Mouse (Mus musculus) embryonic facial prominence, embryonic 12.5 days (tissue): Measurements from ENCODE around the gene March2. TPM values are rescaled to one million over a fixed set of nuclear protein-coding genes. Genes with fewer than 3 reads are reported as not detected.
A peak's percentile ranks its signal among the peaks of the same experiment; 100 is the strongest.
"Not testable (repeated sequence)": the region's sequence is repeated elsewhere in the genome, so short reads cannot be mapped to it uniquely, and the experiment has no call there.

ENCODE experiments used
- ATAC-seq: fragments of 200-750 bp; cut with Nextera tagmentation; 2 replicates; pipeline ENCODE4 v1.8.0; 2017; ENCODE audit not compliant: insufficient number of reproducible peaks, insufficient read depth, low FRiP score, low TSS enrichment
- H3K27ac ChIP-seq: fragments of 300-500 bp; sonication (generic); 2 replicates; pipeline ENCODE4 v1.5.1; 2016; ENCODE audit warnings: mild to moderate bottlenecking
- H3K27me3 ChIP-seq: fragments of 300-500 bp; sonication (generic); 2 replicates; pipeline ENCODE4 v1.6.1; 2016; ENCODE audit warnings: mild to moderate bottlenecking, moderate library complexity
- H3K36me3 ChIP-seq: fragments of 300-500 bp; sonication (generic); 2 replicates; pipeline ENCODE4 v1.6.1; 2016; ENCODE audit warnings: mild to moderate bottlenecking
- H3K4me1 ChIP-seq: fragments of 300-500 bp; sonication (generic); 2 replicates; pipeline ENCODE4 v1.6.1; 2016
- H3K4me2 ChIP-seq: fragments of 300-500 bp; sonication (generic); replicated peaks from 2 replicates; pipeline ENCODE4 v1.6.1; 2016; ENCODE audit warnings: mild to moderate bottlenecking, moderate library complexity
- H3K4me3 ChIP-seq: fragments of 300-500 bp; sonication (generic); 2 replicates; pipeline ENCODE4 v1.5.1; 2016; ENCODE audit warnings: mild to moderate bottlenecking
- H3K9ac ChIP-seq: fragments of 300-500 bp; sonication (generic); 2 replicates; pipeline ENCODE4 v1.6.1; 2016; ENCODE audit warnings: mild to moderate bottlenecking, moderate library complexity
- H3K9me3 ChIP-seq: fragments of 300-500 bp; sonication (generic); 2 replicates; pipeline ENCODE4 v1.6.1; 2016; ENCODE audit warnings: mild to moderate bottlenecking, moderate library complexity
- WGBS: fragments of 180-500 bp; shearing (Covaris S2); methylation state at CpG from one replicate; pipeline ENCODE4 v1.1.7; 2016; 5-methylcytosine and 5-hydroxymethylcytosine counted together
- polyA plus RNA-seq: library from polyadenylated mRNA; unstranded; fragments of >200 nt; fragmentation: Nextera tagmentation; extraction: Ambion mirVana; gene quantifications from 2 replicates; pipeline ENCODE4 v1.2.1, GENCODE M21; 2016

March2 gene
- polyA plus RNA-seq, 1 experiment from 2014 or later: 47.1 TPM

DNA sequence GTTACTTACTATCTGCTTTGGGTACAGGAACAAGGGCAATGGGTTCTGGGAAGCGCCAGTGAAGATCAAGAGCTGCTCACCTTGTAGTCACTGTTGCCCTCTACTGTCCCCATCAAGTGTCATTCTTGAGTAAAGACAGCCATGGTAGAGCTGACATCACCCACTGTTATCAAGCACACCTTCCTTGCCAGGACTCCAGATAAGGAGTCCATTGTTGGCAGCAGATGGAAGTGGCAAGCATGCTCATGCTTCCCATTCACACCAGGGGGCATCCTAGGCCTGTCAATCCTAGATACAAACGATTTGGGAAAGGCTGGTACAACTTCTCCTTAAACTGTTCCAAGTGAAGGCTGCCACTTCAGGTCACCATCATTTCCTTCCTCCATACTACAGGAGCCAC is 27.5 kb upstream of the March2 start:
- H3K4me2 ChIP-seq: no peak overlapping the region
- WGBS: 72% methylated on average over 2 of the region's 2 CpGs
- H3K27ac ChIP-seq: no peak overlapping the region
- no peak overlapping the region for H3K9ac ChIP-seq
- no peak overlapping the region for H3K4me3 ChIP-seq
- no peak for ATAC-seq
- H3K36me3 ChIP-seq: peaks cover 48% of the 10 kb centered on the region
- H3K9me3 ChIP-seq: no peaks in the 10 kb centered on the region; the same call in 1 of the 2 replicates
- H3K4me1 ChIP-seq: no peaks in the 10 kb centered on the region
- H3K27me3 ChIP-seq: no peaks in the 10 kb centered on the region

DNA sequence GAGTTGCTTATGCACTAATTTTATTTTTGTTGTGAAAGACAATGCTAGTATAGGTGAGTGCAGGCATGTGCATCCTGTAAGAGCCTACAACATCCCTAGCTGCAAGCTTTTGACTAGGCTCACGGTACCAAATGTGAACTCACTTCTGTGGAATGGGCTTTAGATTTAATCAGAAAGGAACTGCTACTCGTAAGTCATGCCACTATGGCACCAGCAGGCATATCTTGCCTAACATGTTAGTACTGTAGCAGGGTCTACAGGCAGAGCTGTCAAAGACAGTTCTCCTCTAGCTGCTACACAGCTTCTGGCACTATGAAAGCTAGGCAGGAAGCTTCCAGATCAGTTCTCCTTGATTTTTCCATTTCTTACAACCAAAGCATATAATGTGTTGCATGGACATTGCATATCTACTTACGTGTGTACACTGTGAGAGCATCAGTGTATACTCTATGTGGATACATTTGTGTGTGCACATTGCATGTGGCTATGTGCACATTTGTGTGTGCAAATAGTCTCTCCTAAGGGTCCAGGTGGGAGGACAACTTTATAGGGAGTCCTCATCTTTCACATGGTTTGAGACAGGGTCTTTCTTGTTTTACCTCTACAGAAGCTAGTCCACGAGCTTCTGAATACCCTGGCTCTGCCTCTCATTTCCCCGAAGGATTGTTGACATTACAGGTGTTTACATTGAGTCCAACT is 26.4 kb upstream of the March2 start:
- no peak for ATAC-seq

DNA sequence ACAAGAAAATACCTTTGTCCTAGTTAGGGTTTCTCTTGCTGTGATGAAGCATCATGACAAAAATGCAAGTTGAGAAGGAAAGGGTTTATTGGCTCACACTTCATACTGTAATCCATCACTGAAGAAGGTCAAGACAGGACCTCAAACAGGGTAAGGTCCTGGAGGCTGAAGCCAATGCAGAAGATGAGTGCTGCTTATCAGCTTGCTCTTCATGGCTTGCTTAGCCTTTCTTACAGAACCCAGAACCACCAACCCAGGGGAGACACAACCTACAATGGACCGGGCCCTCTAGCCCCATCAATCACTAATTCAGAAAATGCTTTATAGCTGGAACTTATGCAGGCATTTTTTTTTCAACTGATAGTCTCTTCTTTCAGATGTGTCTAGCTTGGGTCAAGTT is 23.9 kb upstream of the March2 start:
- Histone ChIP-seq H3K4me2 (no peak overlapping the region), H3K4me3 (no peak overlapping the region), H3K9ac (no peak overlapping the region), H3K36me3 (peaks cover 13% of the 10 kb centered on the region), H3K9me3 (no peaks in the 10 kb centered on the region; the same call in 1 of the 2 replicates), H3K27ac (no peak overlapping the region), H3K27me3 (no peaks in the 10 kb centered on the region), H3K4me1 (no peaks in the 10 kb centered on the region)
- 100% methylated on average over 1 of the region's 1 CpGs for WGBS
- no peak for ATAC-seq

More for the DNA sequence above, 26.4 kb upstream of the March2 start:
- WGBS: 87% methylated on average over 5 of the region's 5 CpGs
- Histone ChIP-seq H3K9ac (no peak overlapping the region), H3K27me3 (no peaks in the 10 kb centered on the region), H3K27ac (no peak overlapping the region), H3K4me1 (no peaks in the 10 kb centered on the region), H3K9me3 (no peaks in the 10 kb centered on the region; the same call in 1 of the 2 replicates), H3K4me3 (no peak overlapping the region), H3K36me3 (peaks cover 36% of the 10 kb centered on the region), H3K4me2 (no peak overlapping the region)

GRCm38 (mm10) chr17:33733526-33733925 is 15.1 kb upstream of the March2 start:
- not testable (repeated sequence) for ATAC-seq, H3K4me1 ChIP-seq, H3K9me3 ChIP-seq, H3K9ac ChIP-seq, H3K27me3 ChIP-seq, H3K4me2 ChIP-seq, H3K27ac ChIP-seq, H3K36me3 ChIP-seq, H3K4me3 ChIP-seq
- 73% methylated on average over 10 of the region's 10 CpGs for WGBS

- H3K36me3 ChIP-seq, H3K9me3 ChIP-seq, H3K4me1 ChIP-seq, H3K27me3 ChIP-seq, ATAC-seq, H3K27ac ChIP-seq, H3K4me3 ChIP-seq, H3K9ac ChIP-seq, H3K4me2 ChIP-seq: not testable (repeated sequence)
- 76% methylated on average over 9 of the region's 9 CpGs for WGBS
These were observed 14.2 kb upstream of the March2 start for GRCm38 (mm10) chr17:33732556-33733083.

GRCm38 (mm10) chr17:33729215-33729614 is 10.7 kb upstream of the March2 start:
- ATAC-seq: no peak
- 69% methylated on average over 2 of the region's 2 CpGs for WGBS

GRCm38 (mm10) chr17:33728396-33728795 is 9.9 kb upstream of the March2 start:
- no peak for ATAC-seq
- no peak overlapping the region for H3K9ac ChIP-seq
- WGBS: 63% methylated on average over 2 of the region's 2 CpGs

More at GRCm38 (mm10) chr17:33729215-33729614, 10.7 kb upstream of the March2 start:
- no peak overlapping the region for H3K4me2 ChIP-seq
- H3K9me3 ChIP-seq: no peaks in the 10 kb centered on the region
- H3K27ac ChIP-seq: no peak overlapping the region
- no peak overlapping the region for H3K4me3 ChIP-seq
- H3K27me3 ChIP-seq: no peaks in the 10 kb centered on the region
- H3K36me3 ChIP-seq: no peaks in the 10 kb centered on the region
- H3K4me1 ChIP-seq: no peaks in the 10 kb centered on the region
- H3K9ac ChIP-seq: no peak overlapping the region

GRCm38 (mm10) chr17:33719736-33720378 is 1.4 kb upstream of the March2 start:
- WGBS: 92% methylated on average over 7 of the region's 7 CpGs
- ATAC-seq: no peak
- Histone ChIP-seq H3K4me1 (0 out of 2 replicates have a peak, but pooled peaks cover 5% of the 10 kb centered on the region), H3K9ac (no peak overlapping the region), H3K36me3 (no peaks in the 10 kb centered on the region), H3K9me3 (no peaks in the 10 kb centered on the region), H3K4me2 (no peak overlapping the region), H3K4me3 (no peak overlapping the region), H3K27ac (no peak overlapping the region), H3K27me3 (no peaks in the 10 kb centered on the region)

More at GRCm38 (mm10) chr17:33728396-33728795, 9.9 kb upstream of the March2 start:
- Histone ChIP-seq H3K27ac (no peak overlapping the region), H3K27me3 (no peaks in the 10 kb centered on the region), H3K4me2 (no peak overlapping the region), H3K9me3 (no peaks in the 10 kb centered on the region), H3K4me1 (no peaks in the 10 kb centered on the region), H3K36me3 (no peaks in the 10 kb centered on the region), H3K4me3 (no peak overlapping the region)

GRCm38 (mm10) chr17:33718944-33719725 is 665 bp upstream of the March2 start:
- Histone ChIP-seq H3K4me1 (0 out of 2 replicates have a peak, but pooled peaks cover 5% of the 10 kb centered on the region), H3K9me3 (no peaks in the 10 kb centered on the region), H3K36me3 (no peaks in the 10 kb centered on the region), H3K4me3 (peak overlapping the region; percentile 85), H3K27me3 (no peaks in the 10 kb centered on the region), H3K9ac (no peak overlapping the region), H3K27ac (no peak overlapping the region), H3K4me2 (peak overlapping the region; percentile 77)
- WGBS: 53% methylated on average over 10 of the region's 10 CpGs
- no peak for ATAC-seq

DNA sequence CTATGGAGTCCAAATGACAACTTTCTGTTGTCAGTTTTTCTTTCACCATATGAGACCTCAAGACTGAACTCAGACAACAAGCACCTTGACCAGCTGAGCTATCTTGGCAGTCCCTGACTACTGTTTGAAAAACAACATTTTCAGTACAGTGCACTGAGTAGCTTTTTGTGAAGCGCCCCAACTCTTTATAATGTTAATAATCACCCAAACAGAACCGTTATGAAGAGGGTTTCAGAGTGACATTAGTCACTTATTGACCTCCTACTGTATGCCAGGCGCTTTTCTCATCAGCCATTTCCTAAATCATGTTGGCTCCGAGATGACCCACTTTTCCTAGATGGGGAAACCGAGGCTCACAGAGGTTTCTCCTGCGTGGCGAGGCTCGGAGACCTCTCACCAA is 488 bp downstream of the March2 start:
- H3K27ac ChIP-seq: no peak overlapping the region

GRCm38 (mm10) chr17:33717246-33717645 is 1.2 kb downstream of the March2 start:
- Histone ChIP-seq H3K36me3 (no peaks in the 10 kb centered on the region), H3K9me3 (no peaks in the 10 kb centered on the region), H3K9ac (no peak overlapping the region), H3K4me2 (no peak overlapping the region), H3K4me3 (no peak overlapping the region), H3K27me3 (no peaks in the 10 kb centered on the region), H3K27ac (no peak overlapping the region), H3K4me1 (0 out of 2 replicates have a peak, but pooled peaks cover 5% of the 10 kb centered on the region)
- no peak for ATAC-seq
- 97% methylated on average over 1 of the region's 1 CpGs for WGBS

More for the DNA sequence above, 488 bp downstream of the March2 start:
- Histone ChIP-seq H3K36me3 (no peaks in the 10 kb centered on the region), H3K9ac (peak overlapping the region; percentile 62), H3K27me3 (no peaks in the 10 kb centered on the region), H3K4me1 (0 out of 2 replicates have a peak, but pooled peaks cover 5% of the 10 kb centered on the region), H3K9me3 (no peaks in the 10 kb centered on the region), H3K4me3 (peak overlapping the region; percentile 85), H3K4me2 (peak overlapping the region; percentile 77)
- ATAC-seq: no peak
- 9% methylated on average over 8 of the region's 8 CpGs for WGBS
